Mouse (Mus musculus) adrenal gland, postnatal 14 days (tissue): ENCODE data around the gene Chst3. TPM values are rescaled to one million over a fixed set of nuclear protein-coding genes. Genes with fewer than 3 reads are reported as not detected.
"Not testable (repeated sequence)": the region's sequence is repeated elsewhere in the genome, so short reads cannot be mapped to it uniquely, and the experiment has no call there.

Source experiments
- DNase-seq: peaks from one replicate; pipeline ENCODE4 v3.0.0; 2021; ENCODE audit warnings: mixed read lengths
- microRNA-seq, 2 experiments: library from miRNA; unstranded; fragments of <30 nt; microRNA quantifications; one replicate each; pipeline ENCODE4 v1.2.0; 2021
- total RNA-seq: library from RNA; stranded (reverse); gene quantifications from 2 replicates; pipeline ENCODE4 v1.2.3, GENCODE M21; 2021

Gene Chst3
- total RNA-seq, 1 experiment from 2014 or later = 2.0 TPM

GRCm38 (mm10) chr10:60158144-60158543, 60.9 kb downstream of the Chst3 start:
- DNase-seq = no peak

- peak; percentile 58 for DNase-seq
Observed at GRCm38 (mm10) chr10:60156016-60156415, 63.0 kb downstream of the Chst3 start.

- no peak for DNase-seq
Observed at GRCm38 (mm10) chr10:60151107-60151663, 67.9 kb downstream of the Chst3 start.

- peak; percentile 90 for DNase-seq
Observed at GRCm38 (mm10) chr10:60148087-60148486, 71.0 kb downstream of the Chst3 start.

GRCm38 (mm10) chr10:60147510-60148047, 71.5 kb downstream of the Chst3 start:
- DNase-seq = not testable (repeated sequence)

- no peak for DNase-seq
Observed at GRCm38 (mm10) chr10:60141656-60142160, 77.4 kb downstream of the Chst3 start.

GRCm38 (mm10) chr10:60140751-60141150, 78.3 kb downstream of the Chst3 start:
- no peak for DNase-seq

GRCm38 (mm10) chr10:60138680-60139079, 80.4 kb downstream of the Chst3 start:
- DNase-seq = no peak

GRCm38 (mm10) chr10:60136935-60137334, 82.1 kb downstream of the Chst3 start:
- DNase-seq = no peak

GRCm38 (mm10) chr10:60136010-60136409, 83.0 kb downstream of the Chst3 start:
- not testable (repeated sequence) for DNase-seq

GRCm38 (mm10) chr10:60134201-60134600, 84.9 kb downstream of the Chst3 start:
- DNase-seq = no peak

GRCm38 (mm10) chr10:60133501-60133900, 85.6 kb downstream of the Chst3 start:
- no peak for DNase-seq

Small RNA genes lying within 50 kb of the gene (microRNA-seq; reads per million reads assigned to microRNA genes)
- gene Gm22117 = 0 reads per million in 2 experiments

Other genes with a start within 250 kb of the Chst3 start
- gene Ascc1, start 216.5 kb downstream of the Chst3 start, total RNA-seq = 27.8 and 29.8 TPM in 2 replicates
- gene Anapc16, start 216.1 kb downstream of the Chst3 start, total RNA-seq = 57.5 and 68.8 TPM in 2 replicates
- gene Spock2, start 113.0 kb downstream of the Chst3 start, total RNA-seq = 34.9 and 40.8 TPM in 2 replicates
- 876 and 969 TPM in 2 replicates for gene Psap, start 58.4 kb upstream of the Chst3 start, total RNA-seq
- 12.8 and 22.1 TPM in 2 replicates for gene Vsir, start 127.6 kb upstream of the Chst3 start, total RNA-seq
- not detected in 2 replicates for gene Gm17455, start 180.5 kb upstream of the Chst3 start, total RNA-seq